Mouse (Mus musculus) megakaryocyte progenitor cell, adult 5-6 weeks (primary cell): ENCODE results near the gene Olfr1423. TPM values are rescaled to one million over a fixed set of nuclear protein-coding genes. Genes with fewer than 3 reads are reported as not detected.
"Not testable (repeated sequence)": the region's sequence is repeated elsewhere in the genome, so short reads cannot be mapped to it uniquely, and the experiment has no call there.

Experiments
- ATAC-seq: replicated peaks from 2 replicates; pipeline ENCODE4 v1.8.0; 2016; ENCODE audit warnings: mild to moderate bottlenecking, moderate TSS enrichment, inconsistent platforms; ENCODE audit not compliant: poor library complexity
- total RNA-seq, 2 experiments: library from RNA; stranded (forward) in 1 of 2; stranded (reverse) in 1 of 2; fragments of 157-497, 149-512 nt in 1 of 2; fragments of 200-1000 nt in 1 of 2; gene quantifications; 2 replicates each; pipeline versions ENCODE4 v1.2.3 to v1.2.4; 2015 to 2017

The Olfr1423 gene
- total RNA-seq (2015) (0.07 TPM in 1 of 2 replicates, not detected in the other), total RNA-seq (2017) (not detected in 2 replicates)

DNA sequence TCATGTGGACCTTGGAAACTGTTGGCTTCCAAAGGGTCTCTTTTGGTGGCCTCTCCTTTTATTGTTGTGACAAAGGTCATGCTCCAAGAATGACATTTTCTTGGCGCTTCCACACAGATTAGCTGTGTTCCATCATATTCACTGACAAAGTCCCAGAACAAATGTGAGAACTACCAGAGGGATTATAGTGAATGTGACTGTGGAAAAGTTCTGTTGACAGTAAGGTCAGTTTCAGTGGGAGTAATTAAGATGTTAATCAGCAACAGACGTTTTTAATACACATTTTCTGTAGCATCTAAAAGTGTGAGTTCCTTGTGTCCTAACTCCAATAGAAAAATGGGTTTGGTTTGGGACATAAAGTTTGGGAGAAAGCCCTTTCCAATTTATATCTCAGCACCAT is at the start of gene Olfr1423:
Gene Olfr1423, minus strand, starts transcription at position 101 of the 400 bp plus-strand sequence.
- ATAC-seq = no peak

DNA sequence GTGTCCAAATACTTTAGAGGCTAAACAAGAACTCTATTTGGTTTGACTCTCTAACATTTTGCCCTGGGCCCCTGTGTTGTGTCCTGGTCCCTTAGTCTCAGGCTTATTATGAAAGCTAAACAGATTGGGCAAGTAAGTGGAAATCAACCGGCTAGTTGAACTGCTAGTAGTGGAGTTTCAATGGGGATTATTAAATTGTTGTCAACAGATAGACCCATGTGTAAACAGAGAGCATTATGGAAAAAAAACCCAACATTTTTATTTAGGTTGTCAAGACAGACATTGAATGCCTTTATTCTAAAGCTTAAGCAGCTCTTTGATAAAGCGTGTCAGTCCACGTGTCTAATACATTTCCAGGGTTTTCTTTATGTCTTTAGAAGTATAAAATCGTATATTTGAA is 36.5 kb upstream of the Olfr1423 start, which contains the start of gene Olfr1425:
Gene Olfr1425, minus strand, starts transcription at position 101 of the 400 bp plus-strand sequence.
- not testable (repeated sequence) for ATAC-seq

DNA sequence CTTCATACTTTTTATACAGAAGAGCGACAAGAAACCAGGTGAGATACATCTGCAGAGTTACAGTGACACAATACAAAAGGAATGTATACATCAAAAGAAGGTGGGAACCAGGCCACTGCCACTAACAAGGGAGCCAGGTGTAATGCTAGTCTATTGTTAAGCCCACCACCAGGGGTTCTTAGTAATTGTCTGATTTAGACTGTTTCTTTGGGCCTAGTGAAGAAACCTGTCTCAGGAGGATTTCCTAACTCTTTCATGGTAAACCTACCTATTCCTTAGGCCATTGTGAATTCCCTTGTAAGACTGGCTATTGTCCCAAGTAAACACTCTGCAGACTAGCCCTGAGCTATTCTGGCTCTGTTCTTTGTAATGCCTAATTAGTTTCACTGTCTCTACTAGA is 28.4 kb upstream of the Olfr1423 start:
- not testable (repeated sequence) for ATAC-seq

DNA sequence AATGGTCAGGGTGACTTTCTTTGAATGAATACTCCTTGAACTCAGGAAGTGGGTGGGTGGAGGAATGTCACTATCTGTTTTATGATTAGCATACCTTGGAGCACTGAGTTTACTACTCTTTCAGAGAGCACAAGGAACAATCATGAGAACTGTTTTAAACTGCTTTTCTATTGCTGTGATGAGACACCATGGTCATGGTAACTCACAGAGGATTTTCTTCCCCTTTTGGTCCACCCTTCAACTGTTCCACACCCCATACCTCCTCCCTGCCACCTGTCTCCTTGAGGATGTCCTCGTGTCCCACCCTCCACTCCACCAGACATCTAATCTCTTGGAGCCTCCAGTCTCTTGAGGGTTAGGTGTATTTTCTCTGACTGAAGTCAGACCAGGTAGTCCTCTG is 26.7 kb upstream of the Olfr1423 start:
- not testable (repeated sequence) for ATAC-seq

DNA sequence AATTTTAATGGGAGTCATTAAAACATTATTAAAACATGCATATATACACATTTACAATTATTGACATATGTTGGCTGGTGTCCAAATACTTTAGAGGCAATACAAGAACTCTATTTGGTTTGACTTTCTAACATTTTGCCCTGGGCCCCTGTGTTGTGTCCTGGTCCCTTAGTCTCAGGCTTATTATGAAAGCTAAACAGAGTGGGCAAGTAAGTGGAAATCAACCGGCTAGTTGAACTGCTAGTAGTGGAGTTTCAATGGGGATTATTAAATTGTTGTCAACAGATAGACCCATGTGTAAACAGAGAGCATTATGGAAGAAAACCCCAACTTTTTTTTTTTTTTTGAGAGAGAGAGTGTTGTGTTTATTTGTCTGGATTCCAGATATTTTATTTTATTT is 21.5 kb upstream of the Olfr1423 start, which contains the start of gene Olfr1424:
Gene Olfr1424, minus strand, starts transcription at position 101 of the 400 bp plus-strand sequence.
- ATAC-seq = not testable (repeated sequence)

DNA sequence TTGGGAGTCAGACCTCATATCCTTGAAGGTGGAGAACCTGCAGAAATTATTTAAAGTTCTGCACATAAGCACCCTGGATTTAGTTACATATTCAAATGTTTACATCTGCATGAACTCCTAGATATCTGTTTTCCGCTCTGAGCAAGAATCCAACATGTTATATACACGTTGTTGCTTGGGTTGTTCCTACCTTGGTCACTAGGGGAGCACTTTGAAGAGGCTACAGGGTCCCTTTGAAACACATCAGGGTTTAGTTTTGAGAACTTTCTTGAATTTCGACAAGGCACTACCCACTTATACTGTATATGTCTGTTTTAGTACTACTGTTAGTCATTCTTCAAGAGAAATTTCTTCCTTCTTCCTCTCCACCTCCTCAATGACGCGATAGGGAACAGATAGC is 2.0 kb upstream of the Olfr1423 start:
- no peak for ATAC-seq

DNA sequence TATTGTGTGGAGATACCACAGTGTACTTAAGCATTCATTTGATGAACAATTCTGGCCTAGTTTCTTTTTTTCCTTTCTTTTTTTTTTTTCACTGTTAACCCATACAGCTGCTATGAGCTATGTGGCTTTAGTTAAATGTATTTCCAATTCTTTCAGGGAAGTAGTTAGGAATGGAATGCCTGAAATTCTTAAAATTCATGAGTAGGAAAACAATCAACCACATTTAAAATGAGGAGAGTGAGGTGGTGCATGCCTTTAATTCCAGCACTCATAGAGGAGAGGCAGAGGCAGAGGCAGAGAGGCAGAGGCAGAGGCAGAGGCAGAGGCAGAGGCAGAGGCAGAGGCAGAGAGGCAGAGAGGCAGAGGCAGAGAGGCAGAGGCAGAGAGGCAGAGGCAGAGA is 3.4 kb downstream of the Olfr1423 start:
- ATAC-seq = no peak

DNA sequence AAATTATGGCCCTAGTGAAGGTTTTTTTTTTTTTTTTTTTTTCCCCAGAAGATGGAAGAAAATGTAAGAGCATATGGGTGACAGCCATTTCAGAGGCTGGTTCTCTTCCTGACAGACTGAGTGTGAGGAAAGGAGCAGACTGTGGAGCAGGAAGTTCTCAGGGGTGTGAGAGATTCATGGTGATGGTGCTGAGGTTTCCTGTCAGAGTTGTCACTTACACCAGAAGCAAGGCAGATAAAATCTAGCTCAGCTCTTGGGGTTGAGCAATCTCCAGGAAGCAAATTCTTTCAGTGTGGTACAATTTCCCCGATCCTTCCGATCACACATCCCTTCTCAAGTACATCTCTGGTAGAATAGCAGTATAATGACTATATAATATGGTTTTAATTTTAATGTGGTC is 14.5 kb downstream of the Olfr1423 start:
- ATAC-seq = peak; percentile 86

DNA sequence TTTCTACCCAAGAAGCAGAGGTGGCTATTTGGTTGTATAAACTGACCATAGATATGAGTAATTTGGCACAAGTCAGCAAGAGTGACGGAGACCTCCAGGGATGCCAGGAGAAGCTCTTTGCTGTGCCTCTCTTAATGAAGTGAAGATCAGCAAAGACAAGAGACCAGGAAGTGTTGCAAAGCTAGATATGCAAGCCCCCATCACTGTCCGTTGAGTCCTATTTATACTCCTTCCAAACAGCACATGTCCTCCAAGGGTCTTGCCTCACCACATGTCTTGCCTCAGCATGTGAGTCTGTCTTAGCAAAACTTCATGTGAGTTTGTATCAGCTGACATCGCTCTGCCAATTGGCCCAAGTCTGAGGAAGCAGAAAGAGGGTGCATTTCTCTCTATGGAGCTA is 15.8 kb downstream of the Olfr1423 start:
- ATAC-seq = peak; percentile 52

DNA sequence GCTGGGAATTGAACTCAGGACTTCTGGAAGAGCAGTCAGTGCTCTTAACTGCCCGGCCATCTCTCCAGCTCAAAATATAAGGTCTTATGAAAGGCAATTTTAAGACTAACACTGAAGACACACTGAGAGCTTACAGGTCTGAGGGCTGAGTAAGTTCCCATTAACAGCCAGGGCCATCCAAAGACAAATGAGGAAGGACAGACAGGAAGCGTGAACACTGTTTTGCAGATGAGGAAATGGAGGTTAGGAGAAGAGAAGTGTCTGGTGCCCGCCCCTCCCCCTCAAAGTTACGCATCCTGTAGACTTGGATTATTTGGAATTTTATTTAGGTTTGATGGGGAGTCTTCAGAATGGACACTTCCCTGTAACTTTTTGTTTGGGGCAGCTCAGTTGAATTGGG is 17.0 kb downstream of the Olfr1423 start:
- ATAC-seq = peak; percentile 90

DNA sequence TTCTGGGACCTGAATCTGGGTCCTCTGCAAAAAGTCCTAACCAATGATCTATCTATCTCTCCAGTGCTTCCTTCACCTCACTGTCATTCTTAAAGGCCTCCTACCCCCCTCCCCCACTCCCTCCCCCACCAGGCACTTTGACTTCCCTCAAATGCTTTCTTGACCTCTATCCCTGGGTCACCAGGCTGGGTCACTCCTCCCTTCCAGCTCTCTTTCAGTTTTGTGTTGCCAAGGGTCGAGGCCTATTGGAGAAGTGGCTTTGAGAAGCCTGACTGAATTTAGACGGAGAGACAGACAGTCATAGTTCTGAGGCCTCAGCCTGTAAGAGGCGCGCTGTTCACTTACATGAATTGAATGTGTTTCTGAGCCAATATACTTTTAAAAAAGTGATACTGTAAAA is 24.9 kb downstream of the Olfr1423 start:
- ATAC-seq = no peak

DNA sequence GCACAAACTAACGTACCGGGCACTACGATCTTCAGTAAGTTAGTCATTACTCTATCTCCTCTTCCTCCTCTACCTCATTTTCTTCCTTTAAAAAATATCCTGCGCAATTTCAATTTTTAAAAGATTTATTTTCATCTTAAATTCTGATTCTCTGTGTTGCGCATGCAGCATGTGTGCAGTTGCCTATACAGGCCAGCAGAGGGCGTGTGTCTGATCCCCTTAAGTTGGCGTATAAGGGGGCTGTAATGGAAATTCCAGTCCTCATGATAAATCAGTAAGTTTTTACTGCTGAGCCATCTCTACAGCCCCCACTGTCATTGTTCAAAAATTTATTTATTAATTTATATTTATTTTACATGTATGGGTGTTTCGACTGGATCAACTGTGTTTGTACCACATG is 25.4 kb downstream of the Olfr1423 start:
- ATAC-seq = no peak

DNA sequence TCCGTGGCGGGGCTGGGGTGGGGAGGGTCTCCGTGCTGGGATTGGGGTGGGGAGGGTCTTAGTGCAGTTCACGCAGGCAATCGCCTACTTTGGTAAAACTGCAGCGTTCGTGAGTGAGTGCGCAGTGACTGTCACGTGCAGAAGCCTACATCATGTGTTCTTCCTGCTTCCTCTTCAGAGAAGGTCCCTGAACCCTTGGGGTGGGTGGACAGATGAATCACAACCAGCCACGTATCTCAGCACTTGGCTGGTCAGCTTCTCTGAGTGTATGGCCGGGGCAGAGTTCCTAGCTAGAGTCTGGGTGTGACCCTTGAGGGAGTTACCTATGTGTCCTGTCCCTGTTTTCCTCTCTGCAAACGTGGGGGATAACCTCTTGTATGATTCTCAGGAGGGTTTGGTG is 27.9 kb downstream of the Olfr1423 start:
- peak; percentile 8 for ATAC-seq

DNA sequence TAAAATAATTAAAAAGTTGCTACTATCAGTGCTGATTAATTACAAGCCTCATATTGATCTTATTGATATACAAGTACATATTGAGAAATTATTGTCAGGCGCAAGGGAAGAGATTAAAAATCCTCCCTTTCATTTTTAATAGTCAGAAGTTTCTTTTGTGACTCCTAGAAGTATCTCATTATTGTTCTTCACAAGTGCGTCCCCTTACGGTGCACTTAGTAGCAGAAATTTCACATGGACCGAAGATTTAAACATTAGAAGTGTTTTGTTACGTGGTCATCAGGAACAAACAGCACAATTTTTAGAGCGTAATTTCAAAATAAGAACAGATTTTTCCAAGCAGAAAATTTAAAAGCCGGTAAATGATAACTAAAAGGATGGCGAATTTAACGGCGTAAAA is 28.5 kb downstream of the Olfr1423 start:
- no peak for ATAC-seq

DNA sequence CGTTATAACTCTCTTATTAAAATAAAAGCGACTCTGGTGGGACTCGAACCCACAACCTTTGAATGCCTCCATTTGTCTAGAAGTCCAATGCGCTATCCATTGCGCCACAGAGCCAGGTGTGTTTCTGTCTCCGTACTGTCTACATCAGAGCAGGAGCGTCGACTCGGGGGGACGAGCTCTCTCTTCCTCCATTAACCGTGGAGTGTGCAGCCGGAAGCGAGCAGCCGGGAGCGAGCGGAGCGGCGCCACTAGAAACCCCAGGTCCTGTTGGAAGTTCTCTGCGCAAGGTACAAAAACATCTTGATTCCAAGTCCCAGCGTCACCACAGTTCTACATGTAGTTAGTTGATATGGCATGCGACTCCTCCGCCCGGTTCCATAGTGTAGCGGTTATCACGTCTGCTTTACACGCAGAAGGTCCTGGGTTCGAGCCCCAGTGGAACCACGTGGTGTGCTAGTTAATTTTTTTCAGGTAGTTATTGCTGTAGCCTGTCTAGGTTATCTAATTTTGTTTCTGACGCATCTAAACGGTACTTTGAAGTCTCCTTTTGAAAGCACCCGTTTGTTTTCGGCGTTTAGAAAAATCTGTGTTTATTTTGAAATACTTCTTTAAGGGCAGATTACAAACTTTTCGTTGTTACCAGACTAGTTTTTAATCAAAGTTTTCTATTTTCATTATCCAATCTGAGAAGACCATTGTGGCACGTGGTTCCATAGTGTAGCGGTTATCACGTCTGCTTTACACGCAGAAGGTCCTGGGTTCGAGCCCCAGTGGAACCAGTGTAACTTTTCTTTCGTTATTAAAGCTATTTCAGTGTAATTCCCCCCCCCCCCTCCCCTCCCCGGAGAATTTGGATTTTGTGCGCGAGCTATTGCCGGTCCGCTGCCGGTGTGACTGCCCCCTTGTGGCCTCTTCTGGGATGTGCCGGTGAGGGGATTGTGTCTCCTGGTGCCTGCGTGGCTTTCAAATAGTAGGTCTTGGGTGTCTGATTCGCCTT is 29.3 kb downstream of the Olfr1423 start:
- ATAC-seq = peak; percentile 42

DNA sequence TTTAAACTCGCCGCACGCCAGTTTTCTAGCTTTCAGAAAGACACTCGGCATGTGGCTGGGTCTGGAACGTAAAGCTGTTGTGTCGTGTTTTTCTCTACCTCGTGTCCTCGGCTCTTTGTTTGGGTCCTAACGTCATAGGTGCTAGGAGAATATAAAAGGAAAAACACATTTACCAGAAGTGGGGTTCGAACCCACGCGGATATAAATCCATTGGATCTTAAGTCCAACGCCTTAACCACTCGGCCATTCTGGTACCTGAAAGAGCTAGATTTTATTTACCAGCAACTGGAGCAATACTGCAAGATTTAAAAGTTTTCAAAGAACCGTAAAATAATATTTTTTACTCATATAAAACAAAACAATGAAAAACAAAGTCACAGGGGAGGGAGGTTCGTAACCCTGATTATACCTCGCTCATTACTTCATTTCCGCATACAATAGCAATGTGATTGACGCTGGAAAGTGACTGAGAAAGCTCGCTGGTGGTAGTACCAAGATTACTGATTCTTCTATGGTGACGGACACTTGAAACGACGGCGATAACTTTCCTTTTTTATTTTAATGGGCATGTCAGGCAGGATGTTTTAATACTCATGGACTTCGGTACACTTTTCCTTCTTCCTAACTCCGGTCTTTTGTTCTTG is 30.1 kb downstream of the Olfr1423 start:
- peak; percentile 35 for ATAC-seq

DNA sequence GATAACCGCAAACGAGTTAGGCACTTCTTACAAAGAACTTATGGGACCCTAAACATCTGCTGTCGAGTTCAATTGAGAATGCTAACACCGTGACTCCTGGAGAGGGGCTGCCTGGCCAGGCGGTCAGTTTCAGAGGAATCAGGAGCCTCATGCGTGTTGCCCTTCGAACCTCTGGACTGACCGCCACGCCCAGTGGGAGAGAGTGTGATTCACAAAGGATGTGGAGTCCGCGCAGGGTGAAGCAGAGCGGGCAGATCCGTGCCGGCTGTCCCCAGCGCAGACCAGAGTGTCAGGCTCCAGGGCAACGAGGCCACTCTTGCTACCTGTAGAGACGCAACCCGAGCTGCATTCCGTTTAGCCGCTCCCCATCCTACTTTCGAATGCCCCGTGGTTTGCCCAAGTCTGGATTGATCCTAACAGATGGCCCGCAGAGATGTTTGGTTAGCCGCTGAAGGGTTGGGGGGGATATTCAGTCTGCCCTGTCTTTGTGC is 30.8 kb downstream of the Olfr1423 start:
- peak; percentile 2; the same call in 1 of the 2 replicates for ATAC-seq

DNA sequence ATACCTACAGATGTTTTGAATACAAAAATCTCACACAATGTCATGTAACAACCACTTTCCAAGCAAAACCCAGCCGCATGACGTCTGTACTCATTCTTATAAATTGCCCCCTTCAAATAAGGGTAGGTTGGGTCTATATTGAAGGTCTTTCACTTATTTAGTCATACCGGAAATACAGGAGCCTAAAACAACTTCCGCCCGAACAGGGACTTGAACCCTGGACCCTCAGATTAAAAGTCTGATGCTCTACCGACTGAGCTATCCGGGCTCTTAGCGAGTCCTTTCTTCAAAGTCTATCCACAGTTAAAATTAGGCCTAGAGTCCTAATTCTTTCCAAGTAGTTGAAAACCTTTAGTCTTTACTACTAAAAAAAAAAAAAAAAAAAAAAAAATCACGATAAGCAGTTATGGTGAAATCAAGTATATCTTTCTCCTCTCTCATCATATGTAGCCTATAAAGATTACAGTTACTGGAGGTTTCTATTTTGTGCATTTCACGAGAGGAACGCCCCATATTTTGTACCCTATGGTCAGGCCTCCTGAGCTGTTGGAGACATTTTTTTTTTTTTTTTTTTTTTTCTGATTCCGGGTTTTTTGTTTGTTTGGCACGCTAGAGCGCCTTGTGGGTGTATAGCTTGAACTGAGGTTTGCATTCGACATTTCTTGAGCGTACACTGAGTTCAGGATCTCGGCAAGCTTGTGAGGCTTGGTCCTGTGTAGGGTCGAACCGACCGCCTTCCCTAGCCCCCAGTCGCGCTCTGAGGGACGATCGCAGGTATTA is 31.4 kb downstream of the Olfr1423 start:
- peak; percentile 11 for ATAC-seq

DNA sequence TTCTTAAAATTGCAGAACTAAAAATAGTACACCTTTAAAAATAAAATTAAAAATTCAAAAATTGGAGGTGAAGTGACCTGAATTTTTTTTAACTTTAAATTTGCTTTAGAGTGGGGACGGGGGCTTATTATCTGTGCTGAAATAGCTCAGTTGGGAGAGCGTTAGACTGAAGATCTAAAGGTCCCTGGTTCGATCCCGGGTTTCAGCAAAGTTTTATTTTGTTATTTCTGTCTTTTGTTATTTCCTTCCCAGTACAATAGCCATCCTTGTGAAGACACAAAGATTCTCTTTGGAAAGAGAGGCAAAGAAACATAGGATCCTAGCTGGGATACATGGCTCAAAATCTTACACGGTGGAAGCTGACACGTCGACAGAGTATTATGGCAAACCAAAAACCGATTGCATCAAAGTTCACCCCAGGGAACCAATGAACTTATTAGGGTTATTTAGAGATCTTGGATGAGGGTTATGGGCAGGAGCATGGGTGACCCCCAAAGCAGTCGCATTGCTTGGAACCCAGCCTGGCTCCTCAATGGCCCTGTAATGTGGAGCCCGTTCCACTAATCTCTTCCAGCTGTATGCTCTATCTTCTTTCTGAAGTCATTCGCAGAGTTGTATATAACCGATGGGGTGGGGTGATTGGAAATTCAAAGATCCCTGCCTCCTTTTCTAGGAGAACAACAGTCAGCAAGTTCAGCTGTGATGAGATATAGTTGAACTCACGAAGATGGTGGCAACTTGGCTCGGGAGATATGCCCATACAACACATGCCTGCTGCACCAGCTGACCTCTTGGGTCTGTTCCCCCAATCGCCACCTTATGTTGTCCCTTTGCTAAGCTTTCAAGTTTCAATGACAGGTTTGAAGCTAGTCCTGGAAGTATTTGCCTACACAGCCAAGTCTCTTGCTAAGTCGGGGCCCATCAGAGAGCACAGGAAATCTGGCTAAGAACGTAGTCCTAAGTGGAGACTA is 32.4 kb downstream of the Olfr1423 start:
- ATAC-seq = no peak
